8 mouse cellular contexts compared by ENCODE assay signal in the genomic region with DNA sequence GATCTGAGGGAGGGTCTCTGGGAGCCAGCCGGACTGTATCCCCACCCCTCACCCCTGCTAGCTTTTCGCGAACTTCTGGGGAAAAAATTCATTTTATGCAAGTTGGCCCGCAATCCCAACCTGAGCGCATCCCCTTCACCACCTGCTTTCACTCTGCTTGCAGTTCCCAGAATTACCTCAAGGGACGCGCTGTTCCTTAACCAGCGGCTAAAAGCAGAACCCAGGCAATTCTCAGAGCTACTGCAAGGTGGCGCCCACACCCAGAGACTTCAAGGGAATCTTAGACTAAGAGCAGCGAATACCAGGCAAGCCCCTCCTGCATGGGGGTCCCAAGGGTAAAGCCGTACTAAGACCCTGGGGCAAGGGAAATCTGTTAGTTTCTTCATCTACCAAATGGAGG. TPM values are rescaled to one million over a fixed set of nuclear protein-coding genes. Genes with fewer than 3 reads are reported as not detected.
A peak's percentile ranks its signal among the peaks of the same experiment; 100 is the strongest.
DNase-seq lines count a peak whose midpoint lies in the region; ATAC-seq and TF ChIP-seq lines count a peak whose summit lies in the region.
"Had no signal": no experiment of that assay in that cellular context is flagged by ENCODE, and none has a peak within 500 bp of the region (broad histone marks: within the 10 kb centered on the region; RNA-seq: fewer than 3 reads in every experiment).

No protein-coding gene starts in this region.

- H3K4me3 ChIP-seq in lung, embryonic 14.5 days (ENCODE audit: low read depth, low read length) = no peak overlapping the region
- H3K4me3 ChIP-seq: hindbrain, embryonic 15.5 days had no signal

- WGBS in lung, embryonic 14.5 days = 7% methylated on average over 11 of the region's 11 CpGs

- no peaks in the 10 kb centered on the region for H3K9me3 ChIP-seq in lung, embryonic 14.5 days (ENCODE audit: low read depth, low read length)
- H3K9me3 ChIP-seq: hindbrain, embryonic 15.5 days had no signal

- H3K27ac ChIP-seq in lung, embryonic 14.5 days (ENCODE audit: low read depth) = no peak overlapping the region
- H3K27ac ChIP-seq: hindbrain, embryonic 15.5 days had no signal

- H3K4me2 ChIP-seq in lung, embryonic 14.5 days = no peak overlapping the region
- H3K4me2 ChIP-seq: hindbrain, embryonic 15.5 days had no signal

- no peak overlapping the region for H3K9ac ChIP-seq in lung, embryonic 14.5 days
- H3K9ac ChIP-seq: hindbrain, embryonic 15.5 days had no signal

- peak; percentile 99 for TF ChIP-seq CTCF in lung, embryonic 14.5 days (IDR thresholded peaks at IDR 0.05; ENCODE audit: low read depth)

- DNase-seq in urinary bladder, postnatal 14 days (ENCODE audit: low spot score) = peak; percentile 84
- DNase-seq in urinary bladder, adult 2 months (ENCODE audit: low spot score) = no peak
- peak; percentile 83 for DNase-seq in c-Kit-negative CD71-positive TER-119-positive erythroid progenitor cells, embryonic 14.5 days (ENCODE audit: low read depth, low spot score)
- peak; percentile 90 for DNase-seq in kidney, postnatal 10 days
- DNase-seq in lung, embryonic 14.5 days = peak; percentile 97
- DNase-seq in right cerebral cortex, postnatal 4 days = peak; percentile 83

- H3K4me1 ChIP-seq in lung, embryonic 14.5 days (ENCODE audit: insufficient read depth) = peaks cover 10% of the 10 kb centered on the region

- peak; percentile 27; the same call in 1 of the 2 replicates for ATAC-seq in frontal cortex, adult (ENCODE audit: low TSS enrichment)
- ATAC-seq in lung, embryonic 14.5 days (ENCODE audit: insufficient read depth) = no peak

- peaks cover 7% of the 10 kb centered on the region; the same call in 1 of the 2 replicates for H3K36me3 ChIP-seq in lung, embryonic 14.5 days (ENCODE audit: insufficient read depth)
- H3K36me3 ChIP-seq: hindbrain, embryonic 15.5 days had no signal

- H3K27me3 ChIP-seq in lung, embryonic 14.5 days (ENCODE audit: insufficient read depth, low read length) = peaks cover 47% of the 10 kb centered on the region

RNA-seq across cellular contexts. Expression of gene Keap1, which starts 2.2 kb away (rescaled TPM):
- 36.8 and 38.7 TPM in 2 replicates for polyA plus RNA-seq in urinary bladder, adult 2 months (2012; rRNA removed)
- 42.8 and 44.6 TPM in 2 replicates for polyA plus RNA-seq in lung, embryonic 14.5 days (2014; fragmentation: Nextera tagmentation; extraction: Ambion mirVana)

RNA-seq across cellular contexts. Expression of gene S1pr5, which starts 6.9 kb away (rescaled TPM):
- polyA plus RNA-seq in urinary bladder, adult 2 months (2012; rRNA removed) = 0.32 and 0.47 TPM in 2 replicates
- not detected in 2 replicates for polyA plus RNA-seq in lung, embryonic 14.5 days (2014; fragmentation: Nextera tagmentation; extraction: Ambion mirVana)

RNA-seq across cellular contexts. Expression of gene Atg4d, which starts 23.8 kb away (rescaled TPM):
- 23.6 and 27.3 TPM in 2 replicates for polyA plus RNA-seq in urinary bladder, adult 2 months (2012; rRNA removed)
- polyA plus RNA-seq in lung, embryonic 14.5 days (2014; fragmentation: Nextera tagmentation; extraction: Ambion mirVana) = 33.7 and 34.7 TPM in 2 replicates

RNA-seq across cellular contexts. Expression of gene Kri1, which starts 46.4 kb away (rescaled TPM):
- 31.0 and 31.8 TPM in 2 replicates for polyA plus RNA-seq in urinary bladder, adult 2 months (2012; rRNA removed)
- 12.2 and 14.3 TPM in 2 replicates for polyA plus RNA-seq in lung, embryonic 14.5 days (2014; fragmentation: Nextera tagmentation; extraction: Ambion mirVana)

RNA-seq across cellular contexts. Expression of gene Cdkn2d, which starts 49.9 kb away (rescaled TPM):
- 17.9 and 18.2 TPM in 2 replicates for polyA plus RNA-seq in urinary bladder, adult 2 months (2012; rRNA removed)
- 45.3 and 48.1 TPM in 2 replicates for polyA plus RNA-seq in lung, embryonic 14.5 days (2014; fragmentation: Nextera tagmentation; extraction: Ambion mirVana)
